Mouse (Mus musculus) limb, embryonic 11.5 days (tissue): ENCODE data around the gene Decr2. TPM values are rescaled to one million over a fixed set of nuclear protein-coding genes. Genes with fewer than 3 reads are reported as not detected.
A peak's percentile ranks its signal among the peaks of the same experiment; 100 is the strongest.

Experiments
- ATAC-seq: fragments of 200-750 bp; cut with Nextera tagmentation; 2 replicates; pipeline ENCODE4 v1.8.0; 2017; ENCODE audit warnings: low read depth; ENCODE audit not compliant: insufficient number of reproducible peaks, low FRiP score, low TSS enrichment
- DNase-seq: peaks from one replicate; pipeline ENCODE4 v3.0.0-alpha.2; 2015; ENCODE audit warnings: low spot score
- H3K27ac ChIP-seq: fragments of 300-500 bp; sonication (generic); replicated peaks from 2 replicates; pipeline ENCODE4 v1.5.1; 2014; ENCODE audit warnings: low read depth, mild to moderate bottlenecking, low read length
- H3K27me3 ChIP-seq: fragments of 300-500 bp; sonication (generic); 2 replicates; pipeline ENCODE4 v1.6.1; 2014; ENCODE audit warnings: mild to moderate bottlenecking, low read length, mixed read lengths; ENCODE audit not compliant: control insufficient read depth, insufficient read depth
- H3K36me3 ChIP-seq: fragments of 300-500 bp; sonication (generic); 2 replicates; pipeline ENCODE4 v1.6.1; 2014; ENCODE audit warnings: mild to moderate bottlenecking, low read length, moderate library complexity, mixed read lengths; ENCODE audit not compliant: control insufficient read depth, insufficient read depth
- H3K4me1 ChIP-seq: fragments of 300-500 bp; sonication (generic); 2 replicates; pipeline ENCODE4 v1.6.1; 2014; ENCODE audit warnings: low read length, mixed read lengths; ENCODE audit not compliant: control insufficient read depth, insufficient read depth
- H3K4me2 ChIP-seq: fragments of 300-500 bp; sonication (generic); 2 replicates; pipeline ENCODE4 v1.6.1; 2014; ENCODE audit warnings: low read depth, mild to moderate bottlenecking, moderate library complexity; ENCODE audit not compliant: severe bottlenecking
- H3K4me3 ChIP-seq: fragments of 300-500 bp; sonication (generic); 2 replicates; pipeline ENCODE4 v1.5.1; 2014; ENCODE audit warnings: low read depth, low read length
- H3K9ac ChIP-seq: fragments of 300-500 bp; sonication (generic); 2 replicates; pipeline ENCODE4 v1.6.1; 2014; ENCODE audit warnings: mild to moderate bottlenecking, low read length
- H3K9me3 ChIP-seq: fragments of 300-500 bp; sonication (generic); 2 replicates; pipeline ENCODE4 v1.6.1; 2016; ENCODE audit warnings: low read length; ENCODE audit not compliant: control insufficient read depth
- WGBS: fragments of 180-500 bp; shearing (Covaris S2); extraction: QIAGEN DNeasy Blood & Tissue Kit; methylation state at CpG from one replicate; pipeline ENCODE4 v1.1.7; 2014; 5-methylcytosine and 5-hydroxymethylcytosine counted together
- polyA plus RNA-seq: library from polyadenylated mRNA; unstranded; fragments of >200 nt; fragmentation: Nextera tagmentation; extraction: Ambion mirVana; gene quantifications from 2 replicates; pipeline ENCODE4 v1.2.1, GENCODE M21; 2014

Decr2 gene
- polyA plus RNA-seq, 1 experiment from 2014 or later: 19.0 TPM

DNA sequence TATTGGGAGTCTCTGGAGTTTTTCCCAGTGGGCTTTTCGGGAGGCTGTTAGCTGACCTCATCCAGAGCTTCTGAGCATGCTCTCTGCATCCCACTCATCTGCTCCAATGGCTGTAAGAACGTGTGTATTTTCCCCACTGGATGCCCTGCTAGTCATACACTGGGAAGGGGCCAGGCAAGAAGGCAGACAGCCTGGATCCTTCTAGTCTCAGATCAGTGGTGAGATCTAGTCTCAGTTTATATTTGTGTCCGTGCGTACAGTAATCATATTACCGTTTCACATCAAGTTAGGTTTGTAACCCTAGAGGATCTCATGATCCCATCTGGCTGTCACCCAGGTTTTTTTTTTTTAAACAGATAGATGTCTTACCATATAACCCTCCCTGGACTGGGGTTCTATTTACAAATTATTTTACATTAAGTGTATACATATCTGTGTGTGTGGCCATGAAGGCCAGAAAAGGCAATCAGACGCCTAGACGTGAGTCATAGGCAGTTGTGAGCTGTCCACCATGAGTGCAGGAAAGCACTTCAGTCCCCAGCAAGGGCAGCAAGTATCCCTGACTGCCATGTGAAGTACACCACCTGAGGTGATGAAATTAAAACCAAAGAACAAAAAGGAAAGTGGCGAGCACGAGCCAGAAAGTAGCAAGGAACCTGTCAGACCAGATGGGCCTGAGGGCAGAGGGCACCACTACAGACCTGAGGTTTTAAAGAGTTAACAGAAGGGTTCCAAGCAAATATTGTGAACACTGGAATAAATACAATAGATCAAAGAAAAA lies 32.2 kb downstream of the Decr2 start:
- H3K9me3 ChIP-seq: no peaks in the 10 kb centered on the region
- H3K36me3 ChIP-seq: peaks cover 2% of the 10 kb centered on the region; the same call in 1 of the 2 replicates
- no peak overlapping the region for H3K4me2 ChIP-seq
- no peak overlapping the region for H3K27ac ChIP-seq
- 87% methylated on average over 9 of the region's 9 CpGs for WGBS
- H3K27me3 ChIP-seq: no peaks in the 10 kb centered on the region
- DNase-seq (no peak), ATAC-seq (no peak)
- no peak overlapping the region for H3K9ac ChIP-seq
- no peak overlapping the region for H3K4me3 ChIP-seq
- H3K4me1 ChIP-seq: 0 out of 2 replicates have a peak, but pooled peaks cover 3% of the 10 kb centered on the region

DNA sequence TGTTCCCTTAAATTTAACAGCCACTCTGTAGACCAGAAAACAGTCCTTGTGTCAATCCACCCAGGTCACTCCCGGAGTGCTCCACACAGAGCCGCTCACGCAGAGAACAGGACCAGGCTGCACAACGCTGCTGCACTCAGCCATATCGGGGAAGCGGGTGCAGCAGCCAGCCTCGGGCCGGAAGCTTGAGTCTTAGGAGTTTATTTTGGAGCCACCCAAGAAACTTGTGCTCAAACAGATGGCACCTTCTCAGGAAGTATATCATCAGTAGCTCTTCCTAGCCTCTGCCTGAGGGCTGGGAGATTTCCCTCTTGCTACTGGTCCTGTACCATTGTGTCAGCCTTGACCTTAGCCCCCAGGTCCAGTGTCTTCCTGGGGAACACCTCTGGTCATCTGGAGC lies 32.9 kb downstream of the Decr2 start:
- H3K4me2 ChIP-seq: no peak overlapping the region
- no peak overlapping the region for H3K9ac ChIP-seq
- H3K27ac ChIP-seq: no peak overlapping the region
- no peak for DNase-seq
- H3K9me3 ChIP-seq: no peaks in the 10 kb centered on the region
- 0 out of 2 replicates have a peak, but pooled peaks cover 3% of the 10 kb centered on the region for H3K4me1 ChIP-seq
- ATAC-seq: no peak
- H3K27me3 ChIP-seq: no peaks in the 10 kb centered on the region
- peaks cover 2% of the 10 kb centered on the region; the same call in 1 of the 2 replicates for H3K36me3 ChIP-seq
- no peak overlapping the region for H3K4me3 ChIP-seq
- 94% methylated on average over 8 of the region's 8 CpGs for WGBS

DNA sequence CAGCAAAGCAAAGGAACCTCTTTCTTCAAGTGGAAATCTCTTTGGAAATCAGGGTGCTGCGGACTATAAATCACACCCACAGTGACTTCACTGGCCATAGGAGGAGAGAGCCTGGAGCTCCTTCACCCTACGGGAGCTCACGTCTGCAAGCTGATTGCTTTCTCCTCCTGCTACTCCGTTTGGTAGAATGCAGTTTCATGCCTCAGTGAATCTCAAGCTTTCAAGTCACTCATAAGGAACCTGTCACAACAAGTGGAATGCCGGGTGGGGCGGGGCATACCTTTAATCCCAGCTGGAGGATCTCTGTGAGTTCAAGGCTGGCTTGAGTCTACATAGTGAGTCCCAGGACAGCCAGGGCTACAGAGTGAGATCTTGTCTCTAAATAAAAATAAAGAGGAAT lies 35.0 kb downstream of the Decr2 start:
- H3K27ac ChIP-seq: no peak overlapping the region

DNA sequence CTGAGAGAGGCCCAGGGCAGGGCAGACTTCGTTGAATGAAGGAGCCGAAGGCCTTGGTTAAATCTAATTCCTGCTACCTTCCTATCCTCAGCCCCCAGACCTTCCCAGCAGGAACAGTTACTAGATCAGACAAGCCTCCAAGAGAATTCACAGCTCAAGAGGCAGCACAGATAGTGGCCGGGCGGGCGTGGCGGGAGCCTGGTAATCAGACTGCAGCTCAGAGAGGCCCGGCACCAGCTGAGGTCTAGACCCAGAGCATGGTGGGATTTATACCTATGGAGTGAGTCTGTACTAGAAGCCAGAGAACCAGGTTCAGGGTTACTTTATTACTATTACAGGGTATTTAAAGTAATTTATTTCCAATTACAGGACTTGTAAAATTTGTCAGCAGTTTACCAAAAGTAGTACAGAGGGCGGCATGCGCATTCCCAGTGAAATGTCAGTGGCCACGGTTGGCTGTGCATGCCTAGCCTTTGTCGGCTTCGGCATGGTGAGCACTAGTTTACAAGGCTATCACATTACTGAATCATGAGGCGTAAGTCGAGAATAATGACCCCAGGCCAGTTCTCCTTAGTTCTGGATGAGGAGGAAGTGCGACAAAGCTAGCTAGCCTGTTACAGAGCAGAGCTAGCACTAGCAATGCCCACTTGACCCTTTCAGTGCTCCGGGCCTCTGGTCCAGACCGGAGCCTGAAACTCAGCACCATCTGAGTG lies 35.8 kb downstream of the Decr2 start:
- H3K27me3 ChIP-seq: no peaks in the 10 kb centered on the region
- DNase-seq: peak; percentile 55
- H3K4me1 ChIP-seq: 0 out of 2 replicates have a peak, but pooled peaks cover 3% of the 10 kb centered on the region
- no peak overlapping the region for H3K9ac ChIP-seq
- H3K4me3 ChIP-seq: no peak overlapping the region
- no peak overlapping the region for H3K27ac ChIP-seq
- peaks cover 2% of the 10 kb centered on the region; the same call in 1 of the 2 replicates for H3K36me3 ChIP-seq
- peak; percentile 70; the same call in 1 of the 2 replicates for ATAC-seq
- WGBS: 39% methylated on average over 17 of the region's 17 CpGs
- H3K4me2 ChIP-seq: no peak overlapping the region
- H3K9me3 ChIP-seq: no peaks in the 10 kb centered on the region

More for the DNA sequence above, 35.0 kb downstream of the Decr2 start:
- Histone ChIP-seq H3K36me3 (peaks cover 2% of the 10 kb centered on the region; the same call in 1 of the 2 replicates), H3K27me3 (no peaks in the 10 kb centered on the region), H3K4me3 (no peak overlapping the region), H3K4me2 (no peak overlapping the region), H3K4me1 (0 out of 2 replicates have a peak, but pooled peaks cover 3% of the 10 kb centered on the region), H3K9ac (no peak overlapping the region), H3K9me3 (no peaks in the 10 kb centered on the region)
- ATAC-seq: no peak
- WGBS: 70% methylated on average over 6 of the region's 6 CpGs
- no peak for DNase-seq

DNA sequence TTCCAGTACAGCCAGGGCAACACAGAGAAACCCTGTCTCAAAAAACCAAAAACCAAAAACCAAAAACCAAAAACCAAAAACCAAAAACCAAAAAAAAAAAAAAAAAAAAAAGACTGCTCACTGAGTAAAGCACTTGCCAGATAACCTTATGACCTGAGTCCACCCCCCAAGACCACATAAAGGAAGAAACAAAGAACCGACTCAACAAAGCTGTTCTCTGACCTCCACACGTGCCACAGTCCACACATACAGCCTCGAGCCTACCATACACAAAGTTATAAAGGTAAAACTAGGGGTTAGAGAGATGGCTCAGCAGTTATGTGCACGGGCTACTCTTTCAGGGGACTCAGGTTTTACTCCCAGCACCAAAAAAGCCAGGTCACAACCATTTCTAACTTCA lies 37.4 kb downstream of the Decr2 start:
- no peaks in the 10 kb centered on the region for H3K27me3 ChIP-seq
- no peak overlapping the region for H3K27ac ChIP-seq
- WGBS: 88% methylated on average over 4 of the region's 4 CpGs
- H3K4me2 ChIP-seq: no peak overlapping the region
- ATAC-seq: no peak
- H3K36me3 ChIP-seq: no peaks in the 10 kb centered on the region
- no peak overlapping the region for H3K4me3 ChIP-seq
- no peak overlapping the region for H3K9ac ChIP-seq
- no peaks in the 10 kb centered on the region for H3K9me3 ChIP-seq
- DNase-seq: no peak
- H3K4me1 ChIP-seq: 0 out of 2 replicates have a peak, but pooled peaks cover 3% of the 10 kb centered on the region

DNA sequence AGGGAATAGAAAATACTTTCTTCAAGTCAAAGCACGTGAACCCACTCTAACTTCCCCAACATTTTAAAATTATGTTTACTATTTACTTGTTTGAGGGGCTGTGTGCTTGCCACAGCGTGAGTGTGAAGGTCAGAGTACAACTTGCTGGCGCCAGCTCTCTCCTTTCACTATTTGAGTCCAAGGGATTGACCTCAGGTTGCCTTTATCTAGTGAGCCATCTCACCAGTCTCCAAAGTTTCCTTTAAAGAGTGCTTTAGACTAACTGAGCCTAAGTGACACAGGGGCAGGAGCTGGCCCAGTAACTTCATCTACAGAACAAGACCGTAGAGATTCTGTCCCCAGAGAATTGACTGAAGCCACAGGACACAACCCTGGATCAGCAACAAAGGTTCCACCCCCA lies 38.1 kb downstream of the Decr2 start:
- no peak for ATAC-seq
- H3K4me1 ChIP-seq: 0 out of 2 replicates have a peak, but pooled peaks cover 3% of the 10 kb centered on the region
- H3K4me2 ChIP-seq: no peak overlapping the region
- H3K36me3 ChIP-seq: no peaks in the 10 kb centered on the region
- no peaks in the 10 kb centered on the region for H3K27me3 ChIP-seq
- no peak for DNase-seq
- no peak overlapping the region for H3K9ac ChIP-seq
- no peak overlapping the region for H3K4me3 ChIP-seq
- H3K27ac ChIP-seq: no peak overlapping the region
- WGBS: 93% methylated on average over 4 of the region's 4 CpGs
- H3K9me3 ChIP-seq: no peaks in the 10 kb centered on the region

DNA sequence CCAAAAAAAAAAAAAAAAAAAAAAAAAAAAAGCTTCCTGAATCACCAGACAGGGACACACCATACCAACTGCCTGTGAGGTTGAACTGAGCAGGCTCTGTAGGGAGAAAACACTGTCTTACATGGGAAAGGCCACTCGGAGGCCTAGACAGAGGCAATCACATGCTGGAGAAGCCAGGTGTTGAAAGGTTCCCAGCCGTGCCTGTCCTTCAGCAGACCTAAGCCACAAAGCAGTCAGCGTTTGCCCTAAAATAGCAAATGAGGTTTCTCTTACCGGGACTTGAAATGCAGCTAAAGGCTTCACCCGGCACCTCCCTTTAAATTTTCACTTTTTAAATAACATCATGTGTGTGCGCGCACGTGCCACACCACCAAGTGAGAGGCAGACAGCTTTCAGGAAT lies 42.0 kb downstream of the Decr2 start:
- WGBS: 90% methylated on average over 8 of the region's 8 CpGs
- no peaks in the 10 kb centered on the region for H3K9me3 ChIP-seq
- DNase-seq (no peak), ATAC-seq (no peak)
- H3K4me1 ChIP-seq: no peaks in the 10 kb centered on the region
- no peaks in the 10 kb centered on the region for H3K27me3 ChIP-seq
- H3K36me3 ChIP-seq: no peaks in the 10 kb centered on the region
- H3K9ac ChIP-seq: no peak overlapping the region
- H3K4me3 ChIP-seq: no peak overlapping the region
- no peak overlapping the region for H3K4me2 ChIP-seq
- H3K27ac ChIP-seq: no peak overlapping the region

DNA sequence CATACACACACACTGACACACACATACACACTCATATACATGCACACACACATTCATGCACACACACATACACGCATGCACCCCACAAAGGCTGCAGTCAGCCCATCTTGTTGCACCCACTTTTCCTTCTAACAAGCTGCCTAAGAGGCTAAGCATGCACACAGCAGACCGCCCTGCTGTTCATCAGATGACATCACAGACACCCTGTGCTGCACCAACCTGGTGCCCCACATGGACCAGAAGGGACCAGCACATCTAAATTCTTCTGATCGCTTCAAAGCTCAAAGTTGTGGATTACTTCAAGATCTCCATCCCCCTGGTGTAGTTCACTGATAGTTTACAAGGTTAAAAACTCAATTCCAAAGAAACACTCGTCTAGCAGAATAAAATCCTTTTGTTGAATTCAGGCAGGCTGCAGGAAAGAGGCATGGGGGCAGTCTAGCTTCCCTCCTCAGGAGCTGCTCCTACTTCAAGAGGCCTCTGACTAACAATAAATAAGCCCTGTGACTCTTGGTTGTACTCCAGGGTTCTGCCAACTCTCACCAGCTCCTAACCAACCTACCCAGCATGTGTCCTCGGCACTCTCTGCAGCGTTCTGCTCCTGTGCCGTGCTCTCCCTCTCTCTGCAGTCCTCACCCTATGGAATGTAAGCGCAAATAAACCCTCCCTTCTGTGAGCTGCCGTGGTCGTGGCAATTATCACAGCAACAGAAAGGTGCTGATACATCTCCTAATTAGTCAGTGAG lies 43.7 kb downstream of the Decr2 start:
- ATAC-seq (no peak), DNase-seq (no peak)
- no peaks in the 10 kb centered on the region for H3K9me3 ChIP-seq
- no peaks in the 10 kb centered on the region for H3K27me3 ChIP-seq
- no peak overlapping the region for H3K4me3 ChIP-seq
- H3K9ac ChIP-seq: no peak overlapping the region
- no peak overlapping the region for H3K4me2 ChIP-seq
- H3K36me3 ChIP-seq: no peaks in the 10 kb centered on the region
- WGBS: 64% methylated on average over 10 of the region's 10 CpGs
- no peak overlapping the region for H3K27ac ChIP-seq
- no peaks in the 10 kb centered on the region for H3K4me1 ChIP-seq
